Mouse (Mus musculus): Measurements from ENCODE around the gene Thap2. TPM values are rescaled to one million over a fixed set of nuclear protein-coding genes. Genes with fewer than 3 reads are reported as not detected.
A peak's percentile ranks its signal among the peaks of the same experiment; 100 is the strongest.

Gene Thap2
- polyA plus RNA-seq, 1 experiment from 2014 or later, result 10.4 TPM

DNA sequence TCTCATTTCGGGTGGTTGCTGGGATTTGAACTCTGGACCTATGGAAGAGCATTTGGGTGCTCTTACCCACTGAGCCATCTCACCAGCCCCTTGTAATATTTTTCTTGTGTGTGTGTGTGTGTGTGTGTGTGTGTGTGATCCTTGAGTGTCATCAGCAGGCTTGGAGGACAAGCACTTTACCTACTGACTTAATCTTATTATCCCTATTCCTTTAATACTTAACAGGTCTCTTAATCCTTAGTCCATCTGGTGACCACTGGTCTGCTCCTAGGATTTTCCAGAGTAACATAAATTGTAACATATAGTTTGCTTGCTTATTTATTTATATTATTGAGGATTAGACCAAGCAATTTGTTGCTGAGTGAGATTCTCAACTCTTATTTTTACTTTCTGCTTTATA, 7.7 kb upstream of the Thap2 start:
- H3K4me1 ChIP-seq (replicated peaks; ENCODE audit: control insufficient read depth, insufficient read depth, low read length), result peaks cover 3% of the 10 kb centered on the region; the same call in 1 of the 2 replicates
- no peak for TF ChIP-seq CTCF (IDR thresholded peaks at IDR 0.05; ENCODE audit: low read depth)
- no peaks in the 10 kb centered on the region for H3K9me3 ChIP-seq (ENCODE audit: control insufficient read depth)
- 94% methylated on average over 1 of the region's 1 CpGs for WGBS
- H3K9ac ChIP-seq (ENCODE audit: low read depth, low read length), result no peak overlapping the region
- peaks cover 25% of the 10 kb centered on the region for H3K36me3 ChIP-seq (ENCODE audit: control insufficient read depth, insufficient read depth)
- no peaks in the 10 kb centered on the region for H3K27me3 ChIP-seq (replicated peaks; ENCODE audit: control insufficient read depth, insufficient read depth, low read length)
- no peak overlapping the region for H3K4me3 ChIP-seq (ENCODE audit: low read depth, low read length)
- ATAC-seq, result no peak
- H3K4me2 ChIP-seq (replicated peaks; ENCODE audit: low read depth), result no peak overlapping the region
- no peak overlapping the region for H3K27ac ChIP-seq (ENCODE audit: low read depth, low read length)

- Histone ChIP-seq H3K9ac (ENCODE audit: low read depth, low read length) (no peak overlapping the region), H3K9me3 (ENCODE audit: control insufficient read depth) (no peaks in the 10 kb centered on the region), H3K4me2 (replicated peaks; ENCODE audit: low read depth) (no peak overlapping the region), H3K36me3 (ENCODE audit: control insufficient read depth, insufficient read depth) (peaks cover 25% of the 10 kb centered on the region), H3K4me3 (ENCODE audit: low read depth, low read length) (no peak overlapping the region), H3K27ac (ENCODE audit: low read depth, low read length) (no peak overlapping the region), H3K4me1 (replicated peaks; ENCODE audit: control insufficient read depth, insufficient read depth, low read length) (peaks cover 3% of the 10 kb centered on the region; the same call in 1 of the 2 replicates), H3K27me3 (replicated peaks; ENCODE audit: control insufficient read depth, insufficient read depth, low read length) (no peaks in the 10 kb centered on the region)
- no peak for ATAC-seq
- 93% methylated on average over 4 of the region's 4 CpGs for WGBS
- no peak for TF ChIP-seq CTCF (IDR thresholded peaks at IDR 0.05; ENCODE audit: low read depth)
These were observed 6.8 kb upstream of the Thap2 start for GRCm38 (mm10) chr10:115391076-115391475.

DNA sequence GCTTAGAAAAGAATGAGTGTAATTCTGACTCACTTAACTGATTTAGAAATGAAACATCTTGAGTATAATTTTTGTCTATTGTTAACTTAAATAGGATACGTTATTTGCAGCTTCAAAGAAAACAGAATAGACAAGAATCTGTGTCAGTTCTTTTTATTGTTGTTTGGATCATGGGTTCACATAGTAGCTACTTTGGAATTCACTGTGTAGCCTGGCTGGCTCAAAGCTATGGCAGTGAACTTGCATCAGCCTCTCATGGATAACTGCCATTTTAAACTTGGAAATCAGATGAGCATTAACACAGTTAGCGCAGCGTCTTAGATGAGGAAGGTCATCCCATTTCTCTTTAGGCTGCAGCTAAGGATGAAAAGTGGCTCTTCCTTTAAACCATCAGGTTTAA, 3.6 kb upstream of the Thap2 start:
- H3K27ac ChIP-seq (ENCODE audit: low read depth, low read length), result no peak overlapping the region
- H3K4me1 ChIP-seq (replicated peaks; ENCODE audit: control insufficient read depth, insufficient read depth, low read length), result peaks cover 3% of the 10 kb centered on the region; the same call in 1 of the 2 replicates
- no peaks in the 10 kb centered on the region for H3K9me3 ChIP-seq (ENCODE audit: control insufficient read depth)
- H3K27me3 ChIP-seq (replicated peaks; ENCODE audit: control insufficient read depth, insufficient read depth, low read length), result no peaks in the 10 kb centered on the region
- no peak overlapping the region for H3K9ac ChIP-seq (ENCODE audit: low read depth, low read length)
- no peak for TF ChIP-seq CTCF (IDR thresholded peaks at IDR 0.05; ENCODE audit: low read depth)
- WGBS, result 84% methylated on average over 3 of the region's 3 CpGs
- peaks cover 13% of the 10 kb centered on the region for H3K36me3 ChIP-seq (ENCODE audit: control insufficient read depth, insufficient read depth)
- 0 out of 2 replicates have a peak overlapping the region, but pooled peaks have one; percentile 38 for H3K4me2 ChIP-seq (replicated peaks; ENCODE audit: low read depth)
- no peak overlapping the region for H3K4me3 ChIP-seq (ENCODE audit: low read depth, low read length)
- no peak for ATAC-seq

DNA sequence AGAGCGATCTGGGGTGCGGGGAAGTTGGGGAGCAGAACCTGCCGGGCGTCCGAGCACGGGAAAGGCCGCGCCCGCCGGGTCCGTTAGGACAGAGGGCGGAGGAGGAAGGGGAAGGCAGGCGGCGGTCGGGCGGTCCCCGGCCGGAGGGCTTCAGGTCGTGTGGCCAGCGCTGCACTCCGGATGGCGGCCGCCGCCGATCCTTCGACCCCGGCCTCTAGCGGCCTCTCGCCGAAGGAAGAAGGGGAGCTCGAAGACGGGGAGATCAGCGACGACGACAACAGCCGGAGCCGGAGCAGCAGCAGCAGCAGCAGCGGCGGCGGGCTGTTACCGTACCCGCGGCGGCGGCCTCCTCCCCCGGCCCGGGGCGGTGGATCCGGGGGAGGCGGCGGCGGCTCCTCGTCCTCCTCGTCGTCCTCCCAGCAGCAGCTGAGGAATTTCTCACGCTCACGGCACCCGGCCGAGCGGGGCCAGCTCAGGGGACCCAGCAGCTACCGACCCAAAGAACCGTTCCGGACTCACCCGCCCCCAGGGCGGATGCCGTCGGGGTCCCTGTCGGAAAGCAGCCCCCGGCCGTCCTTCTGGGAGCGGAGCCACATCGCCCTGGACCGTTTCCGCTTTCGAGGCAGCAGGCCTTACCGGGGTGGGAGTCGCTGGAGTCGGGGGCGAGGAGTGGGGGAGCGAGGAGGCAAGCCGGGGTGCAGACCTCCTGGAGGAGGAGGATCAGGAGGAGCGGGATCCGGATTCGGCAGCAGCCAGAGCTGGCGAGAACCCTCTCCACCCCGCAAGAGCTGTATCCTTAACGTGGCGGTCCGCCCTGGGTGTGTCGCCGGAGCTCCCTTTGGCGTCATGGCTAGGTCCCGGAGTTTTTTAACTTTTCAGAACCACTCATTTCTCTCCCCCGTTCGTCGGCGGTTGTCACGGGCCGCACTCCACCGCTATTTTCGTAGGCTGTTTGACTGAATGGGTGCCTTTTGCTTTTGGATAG, 1.1 kb upstream of the Thap2 start:
- Histone ChIP-seq H3K27me3 (replicated peaks; ENCODE audit: control insufficient read depth, insufficient read depth, low read length) (no peaks in the 10 kb centered on the region), H3K4me1 (replicated peaks; ENCODE audit: control insufficient read depth, insufficient read depth, low read length) (no peaks in the 10 kb centered on the region; the same call in 1 of the 2 replicates), H3K4me3 (ENCODE audit: low read depth, low read length) (peak overlapping the region; percentile 95), H3K9ac (ENCODE audit: low read depth, low read length) (peak overlapping the region; percentile 98), H3K27ac (ENCODE audit: low read depth, low read length) (peak overlapping the region; percentile 99), H3K36me3 (ENCODE audit: control insufficient read depth, insufficient read depth) (peaks cover 6% of the 10 kb centered on the region; the same call in 1 of the 2 replicates), H3K9me3 (ENCODE audit: control insufficient read depth) (no peaks in the 10 kb centered on the region), H3K4me2 (replicated peaks; ENCODE audit: low read depth) (peak overlapping the region; percentile 69)
- TF ChIP-seq CTCF (IDR thresholded peaks at IDR 0.05; ENCODE audit: low read depth), result no peak
- ATAC-seq, result peak; percentile 26
- WGBS, result under 1% methylated on average over 96 of the region's 101 CpGs

DNA sequence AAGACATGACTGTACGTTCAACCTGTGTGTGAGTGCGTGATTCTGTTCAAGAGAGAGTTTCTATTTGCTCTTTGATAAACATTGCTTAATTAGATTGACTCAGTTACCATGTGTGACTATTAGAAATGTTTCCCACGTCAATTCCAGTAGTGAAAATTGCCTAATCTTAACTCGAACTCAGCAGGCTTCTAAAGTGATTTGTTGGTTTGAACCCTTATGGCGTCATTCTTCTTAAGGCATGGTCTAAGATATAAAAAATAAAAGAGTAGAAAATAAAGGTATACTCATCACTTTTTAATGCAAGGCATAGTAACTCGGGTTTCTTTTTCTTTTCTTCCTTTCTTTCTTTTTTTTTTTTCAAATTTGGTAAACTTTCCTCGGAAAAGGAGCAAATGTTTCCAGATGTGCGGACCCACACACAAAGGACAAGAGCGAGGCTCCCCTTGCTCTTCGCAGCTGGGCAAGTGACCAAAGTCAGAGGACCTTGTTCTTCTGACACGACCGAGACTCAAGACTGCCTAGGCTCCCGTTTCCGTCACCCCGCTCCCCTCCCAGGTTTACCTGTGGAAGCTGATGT, 511 bp downstream of the Thap2 start:
- H3K4me3 ChIP-seq (ENCODE audit: low read depth, low read length), result peak overlapping the region; percentile 95
- WGBS, result 1% methylated on average over 15 of the region's 15 CpGs

More for the DNA sequence above, 511 bp downstream of the Thap2 start:
- no peak for ATAC-seq
- peak overlapping the region; percentile 99 for H3K27ac ChIP-seq (ENCODE audit: low read depth, low read length)
- peak overlapping the region; percentile 98 for H3K9ac ChIP-seq (ENCODE audit: low read depth, low read length)
- TF ChIP-seq CTCF (IDR thresholded peaks at IDR 0.05; ENCODE audit: low read depth), result no peak
- peak overlapping the region; percentile 69 for H3K4me2 ChIP-seq (replicated peaks; ENCODE audit: low read depth)
- no peaks in the 10 kb centered on the region for H3K9me3 ChIP-seq (ENCODE audit: control insufficient read depth)
- no peaks in the 10 kb centered on the region; the same call in 1 of the 2 replicates for H3K4me1 ChIP-seq (replicated peaks; ENCODE audit: control insufficient read depth, insufficient read depth, low read length)
- no peaks in the 10 kb centered on the region for H3K27me3 ChIP-seq (replicated peaks; ENCODE audit: control insufficient read depth, insufficient read depth, low read length)
- H3K36me3 ChIP-seq (ENCODE audit: control insufficient read depth, insufficient read depth), result no peaks in the 10 kb centered on the region; the same call in 1 of the 2 replicates

Measured in intestine, postnatal 0 days (tissue).